Mouse (Mus musculus) erythroid progenitor cell, adult 5-6 weeks (primary cell): Measurements from ENCODE around the gene Lbh. TPM values are rescaled to one million over a fixed set of nuclear protein-coding genes. Genes with fewer than 3 reads are reported as not detected.

Source experiments
- ATAC-seq: replicated peaks from 2 replicates; pipeline ENCODE4 v1.8.0; 2016; ENCODE audit warnings: moderate number of reproducible peaks, mild to moderate bottlenecking, moderate TSS enrichment, inconsistent platforms; ENCODE audit not compliant: poor library complexity, low FRiP score, severe bottlenecking
- total RNA-seq, 2 experiments: library from RNA; stranded (forward) in 1 of 2; stranded (reverse) in 1 of 2; fragments of 150-400 nt in 1 of 2; fragments of 186-747, 209-891 nt in 1 of 2; gene quantifications; 2 replicates each; pipeline versions ENCODE4 v1.2.3 to v1.2.4; 2015 to 2017; ENCODE audit warnings: low replicate concordance in 2 of 2

The Lbh gene
- total RNA-seq, 2 experiments from 2014 or later = 3.0 to 14.3 TPM

DNA sequence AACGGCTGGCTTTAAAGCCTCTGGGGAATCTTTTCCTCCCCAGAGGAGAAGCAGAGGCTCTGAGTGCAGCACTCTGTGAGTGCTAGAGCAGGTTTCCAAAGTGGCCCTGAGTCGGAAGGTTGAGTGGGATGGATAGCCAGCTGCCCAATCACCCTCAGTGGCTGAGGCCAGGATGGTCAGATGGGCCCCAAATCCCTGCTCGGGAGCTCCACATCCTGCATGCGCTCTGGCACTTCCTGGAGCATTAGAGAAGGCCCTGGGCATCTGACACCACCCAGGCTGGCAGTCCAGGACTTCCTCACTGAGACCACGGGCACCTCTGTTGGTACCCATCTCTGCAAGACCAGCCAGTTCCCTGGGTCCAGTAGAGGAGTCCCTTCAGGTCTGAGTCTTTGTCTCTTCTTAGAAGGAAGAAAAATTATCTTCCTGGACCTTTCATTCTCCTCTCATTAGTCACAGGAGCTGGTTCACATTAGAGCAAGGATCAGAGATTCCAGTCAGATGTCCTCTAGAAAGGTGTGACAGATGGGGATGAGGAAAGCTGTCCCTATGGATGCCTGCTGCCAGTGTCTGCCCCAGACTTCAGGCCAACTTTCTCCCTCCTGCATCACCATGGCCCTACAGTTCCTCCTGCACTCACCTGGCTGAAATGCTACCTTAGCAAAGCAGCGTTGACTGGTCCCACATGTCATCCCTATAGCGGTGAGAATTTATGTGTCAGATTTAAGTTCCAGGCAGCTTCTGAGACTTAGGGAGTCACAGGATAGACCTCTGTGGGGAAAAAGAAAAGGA, 8.8 kb upstream of the Lbh start:
- no peak for ATAC-seq

DNA sequence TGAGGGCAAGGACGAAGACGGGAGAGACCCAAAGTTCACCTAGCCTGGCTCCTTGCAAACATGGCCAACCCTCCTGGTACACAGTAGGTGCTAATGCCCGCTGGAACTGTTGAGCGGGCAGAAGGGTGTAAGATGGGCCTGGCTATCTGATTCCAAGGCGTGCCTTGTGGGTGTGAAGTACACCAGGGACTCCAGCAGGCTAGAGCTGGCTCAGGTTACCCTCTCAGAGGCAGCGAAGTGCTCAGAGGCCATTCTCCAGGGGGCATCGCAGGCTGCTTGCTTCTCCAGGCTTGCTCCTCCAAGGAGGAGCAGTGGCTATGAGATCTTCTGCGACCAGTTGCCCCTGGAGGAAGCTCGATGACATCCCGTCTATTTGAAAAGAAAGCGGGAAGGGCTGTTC, 6.8 kb upstream of the Lbh start:
- no peak for ATAC-seq

DNA sequence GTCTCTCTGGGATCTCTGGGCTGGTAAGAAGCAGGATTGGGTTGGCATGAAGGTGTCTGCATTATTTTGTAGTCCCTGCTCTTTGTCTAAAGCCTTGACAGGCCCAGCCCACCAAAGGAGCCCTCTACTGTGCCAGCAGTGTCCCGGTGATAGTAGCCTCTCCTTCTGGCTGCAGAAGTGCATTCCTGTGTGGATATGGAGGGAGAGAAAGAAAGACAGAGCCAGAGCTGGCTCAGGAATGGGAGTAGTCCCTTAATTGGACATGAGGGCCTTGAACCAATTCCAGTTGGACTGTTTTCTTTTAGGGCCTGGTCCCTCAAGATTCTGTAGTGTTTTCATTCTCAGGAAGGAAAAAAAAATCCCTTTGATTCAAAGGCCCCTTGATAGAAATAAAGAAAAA, 6.4 kb upstream of the Lbh start:
- ATAC-seq = no peak

DNA sequence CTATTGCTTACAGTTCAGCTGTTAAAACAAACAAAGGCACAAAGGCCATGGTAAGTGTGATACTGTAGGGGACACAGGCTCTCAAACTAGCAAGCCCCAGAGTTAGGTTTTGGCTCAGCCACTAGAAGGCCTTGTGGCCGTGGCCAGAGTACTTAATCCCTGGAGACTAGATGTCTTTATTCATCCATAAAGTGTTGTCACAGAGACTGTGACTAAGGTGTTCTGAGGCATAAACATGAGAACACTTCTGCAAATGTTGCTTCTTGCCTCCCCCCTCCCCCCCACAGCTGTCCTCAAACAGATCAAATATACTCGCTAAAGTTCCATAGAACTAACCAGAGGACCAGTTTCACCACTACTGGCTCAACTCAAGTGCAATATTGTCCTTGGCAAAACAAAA, 4.0 kb upstream of the Lbh start:
- ATAC-seq = no peak

DNA sequence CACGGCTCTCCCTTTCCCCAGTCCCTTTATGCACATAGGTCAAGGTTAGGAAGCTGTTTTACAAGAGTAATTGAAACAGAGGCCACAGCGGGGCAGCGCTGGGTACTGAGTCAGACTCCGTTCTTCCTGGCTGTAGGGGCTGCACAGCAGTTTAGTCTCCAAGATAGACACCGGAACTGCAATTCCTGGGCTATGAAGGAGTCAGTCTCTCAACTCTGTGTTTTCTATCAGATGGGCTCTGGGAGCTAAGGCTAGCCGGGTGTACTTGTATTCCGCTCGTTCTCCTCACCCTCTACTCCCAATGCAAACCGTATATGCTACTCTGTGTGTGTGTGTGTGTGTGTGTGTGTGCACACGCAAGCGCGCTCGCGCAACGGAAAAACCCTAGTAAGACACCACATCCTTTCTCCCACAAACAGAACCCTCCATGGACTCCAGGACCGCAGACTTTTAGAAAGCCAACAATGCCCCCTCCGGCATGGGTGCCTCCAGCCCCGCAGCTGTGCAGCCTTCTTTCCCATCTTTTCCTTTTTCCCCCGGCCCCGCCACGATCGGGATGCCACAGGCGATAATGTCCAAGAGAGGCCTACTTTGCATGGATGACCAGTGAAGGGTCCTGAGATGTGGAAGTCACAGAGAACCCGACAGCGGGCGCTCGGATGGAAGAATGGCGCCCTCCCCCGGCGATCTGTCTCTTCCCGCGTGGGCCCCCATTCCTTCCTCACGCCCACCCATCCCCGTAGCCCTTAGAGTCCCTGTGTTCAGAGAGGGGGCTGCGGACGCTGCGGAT, 669 bp upstream of the Lbh start:
- no peak for ATAC-seq

DNA sequence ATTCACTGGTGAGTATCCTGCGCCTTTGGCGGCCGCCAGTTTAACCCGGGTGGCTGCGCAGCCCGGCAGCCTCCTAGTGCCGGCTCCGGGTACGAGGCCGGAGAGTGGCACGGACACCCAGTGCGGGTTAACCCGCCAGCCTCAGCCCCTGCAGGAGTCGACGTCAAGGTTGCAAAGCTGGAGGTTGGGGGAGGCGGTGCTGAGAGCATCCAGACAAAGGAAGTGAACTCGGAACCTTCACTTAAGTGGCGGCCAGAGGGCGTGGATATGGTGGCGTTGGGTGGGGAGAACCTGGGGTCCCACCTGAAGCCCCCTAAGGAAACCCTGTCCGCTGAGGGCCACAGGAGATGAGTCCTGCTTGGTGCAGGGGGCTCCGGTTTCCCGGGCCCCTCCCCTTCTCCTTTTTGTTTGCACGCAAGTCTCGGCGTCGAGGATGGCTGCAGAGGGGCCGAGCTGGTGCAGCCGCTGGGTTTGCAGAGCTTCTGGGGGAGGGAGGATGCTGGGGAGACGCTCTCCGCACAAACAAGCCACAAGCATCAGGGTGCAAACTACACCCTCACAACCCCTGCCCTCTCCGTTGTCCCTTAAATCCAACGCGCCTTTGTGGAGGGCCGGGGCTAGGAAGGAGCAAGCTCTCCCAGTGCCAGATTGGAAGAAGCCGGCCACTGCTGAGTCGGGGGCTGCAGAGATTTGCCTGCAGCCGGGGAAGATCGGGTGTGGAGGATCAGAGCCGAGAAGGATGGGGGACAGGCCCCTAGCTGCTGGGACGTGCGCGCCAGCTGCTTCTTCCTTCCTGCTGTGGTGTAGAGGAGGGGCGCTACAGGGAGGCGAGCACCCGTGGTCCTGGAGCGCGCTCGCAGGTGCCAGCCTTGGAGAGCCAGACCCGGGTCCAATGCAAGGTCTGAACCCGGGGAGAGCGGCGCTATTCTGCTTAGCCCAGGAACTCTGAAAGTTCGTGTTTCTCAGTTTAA, 751 bp downstream of the Lbh start:
- no peak for ATAC-seq

DNA sequence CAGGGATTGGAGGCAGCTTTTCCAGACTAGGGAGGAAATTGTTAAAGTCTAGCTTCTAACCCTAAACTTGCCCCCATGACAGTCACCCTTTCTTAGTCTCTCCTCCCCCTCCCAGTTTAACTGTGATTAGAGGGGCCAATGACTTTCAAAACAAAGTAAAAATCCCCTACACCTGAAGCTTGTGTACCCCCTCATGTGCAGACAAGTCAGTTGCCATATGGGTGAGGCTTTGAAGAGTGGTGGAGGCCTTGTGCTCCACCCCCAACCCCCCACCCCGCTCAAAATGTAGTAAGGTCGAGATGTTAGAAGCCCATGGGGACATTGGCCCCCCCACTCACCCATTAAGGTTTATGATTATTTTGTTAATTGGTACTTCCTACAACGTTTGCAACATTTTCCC, 1.5 kb downstream of the Lbh start:
- ATAC-seq = no peak

DNA sequence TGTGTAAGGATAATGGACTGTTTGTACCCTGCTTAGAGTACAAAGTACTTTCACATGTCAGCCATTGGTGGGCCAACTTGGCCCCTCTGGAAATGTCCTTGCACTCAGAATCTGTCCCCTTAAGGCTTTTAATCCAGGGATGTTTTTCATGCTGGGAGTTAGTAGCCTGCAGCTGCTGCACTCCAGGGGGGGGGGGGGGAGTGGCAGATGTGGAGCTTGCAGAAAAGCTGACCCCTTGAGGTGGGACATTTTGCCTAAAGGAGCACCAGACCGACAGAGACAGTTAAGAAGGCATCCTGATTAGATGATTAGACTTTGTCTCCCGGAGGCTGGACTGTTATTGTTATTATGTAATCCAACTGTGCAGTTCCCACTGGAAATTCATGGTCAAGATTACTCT, 2.3 kb downstream of the Lbh start:
- ATAC-seq = no peak

DNA sequence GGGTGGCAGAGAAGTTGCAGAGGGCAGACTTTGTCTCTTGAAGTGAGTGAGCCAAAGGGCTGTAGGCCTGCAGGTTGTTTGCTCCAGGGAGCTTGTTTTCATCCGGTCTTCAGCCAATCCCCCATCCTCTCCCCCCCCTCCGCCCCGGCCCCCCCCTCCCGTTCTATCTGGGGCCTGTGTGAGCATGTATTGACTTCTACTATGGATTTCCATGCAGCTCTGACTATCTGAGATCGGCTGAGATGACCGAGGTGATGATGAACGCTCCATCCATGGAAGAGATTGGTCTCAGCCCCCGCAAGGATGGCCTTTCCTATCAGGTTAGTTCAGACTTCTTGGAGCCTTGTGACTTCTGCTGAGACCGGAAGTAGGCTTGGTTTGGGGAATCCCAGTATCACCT, 2.9 kb downstream of the Lbh start:
- no peak for ATAC-seq

DNA sequence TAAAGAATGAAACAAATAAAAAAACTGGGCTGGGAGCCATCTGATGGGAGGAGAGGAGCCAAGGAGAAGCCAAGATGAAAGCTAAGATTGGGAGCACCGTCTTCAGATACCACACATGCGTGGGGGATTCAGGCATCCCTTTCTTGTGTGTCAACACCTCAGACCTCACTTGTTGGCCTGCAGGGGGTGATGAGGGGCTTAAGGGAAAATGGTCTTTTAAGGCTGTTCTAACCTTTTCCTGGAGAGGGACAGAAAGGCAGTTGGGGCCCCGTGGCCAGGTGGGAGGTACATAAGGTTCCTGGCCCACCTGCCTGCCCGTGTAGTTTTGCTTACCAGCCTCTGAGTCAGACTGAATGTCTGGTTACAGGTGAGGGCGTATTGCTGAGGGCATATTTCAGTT, 4.1 kb downstream of the Lbh start:
- no peak for ATAC-seq

DNA sequence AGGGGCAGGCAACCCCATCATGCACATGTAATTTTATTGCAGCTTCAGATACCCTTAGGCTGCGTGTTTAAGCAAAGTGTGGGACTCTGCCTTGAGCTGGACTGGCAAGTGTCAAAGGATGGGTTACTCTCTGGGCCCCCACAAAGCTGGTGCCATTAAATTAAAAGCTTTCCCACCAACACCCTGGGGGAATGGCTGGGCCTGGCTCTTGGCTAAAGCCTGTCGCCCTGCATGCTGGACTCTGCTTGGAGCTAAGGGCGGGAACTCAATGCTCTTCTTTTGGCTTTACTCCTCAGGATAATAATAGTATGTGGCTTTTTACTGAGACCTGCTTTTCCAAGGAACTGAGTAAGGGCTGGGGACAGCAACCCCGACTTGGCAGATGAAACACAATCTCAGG, 5.2 kb downstream of the Lbh start:
- no peak for ATAC-seq

DNA sequence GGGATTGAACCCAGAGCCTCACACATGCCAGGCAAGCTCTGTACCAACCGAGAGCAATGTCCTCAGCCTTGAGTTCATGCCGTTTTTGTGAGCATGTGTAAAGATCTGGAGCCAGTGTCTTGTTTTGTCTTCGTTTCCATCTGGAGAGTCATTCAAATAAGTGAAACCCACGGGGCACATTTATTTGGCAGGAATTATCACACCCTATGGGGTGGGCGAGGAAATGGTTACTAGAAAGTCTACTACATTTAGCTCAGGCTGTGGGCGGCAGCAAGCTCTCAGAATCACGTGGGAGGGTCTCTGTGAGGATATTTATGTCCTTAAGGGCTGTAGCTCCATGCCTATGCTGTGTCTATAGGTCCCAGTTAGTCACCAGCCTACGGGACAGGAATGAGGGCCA, 6.2 kb downstream of the Lbh start:
- ATAC-seq = no peak

DNA sequence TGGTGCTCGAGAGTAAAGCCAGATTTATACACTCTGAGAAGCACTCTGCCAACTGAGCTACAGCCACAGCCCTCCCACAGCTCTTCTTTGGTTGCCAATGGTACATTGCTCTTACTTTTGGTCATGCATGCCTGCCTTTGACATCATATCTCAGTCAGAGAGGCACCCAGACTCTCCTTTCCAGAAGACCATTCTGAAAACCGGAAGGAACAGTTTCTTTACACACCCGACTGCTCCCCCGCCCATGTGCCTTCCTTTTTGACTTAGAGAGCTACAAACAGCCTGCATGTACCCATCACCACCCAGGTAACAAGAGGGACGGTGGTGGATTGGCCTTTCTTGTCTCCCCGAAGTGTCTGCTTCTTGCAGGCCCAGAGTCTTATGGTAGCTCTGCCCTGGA, 7.0 kb downstream of the Lbh start:
- no peak for ATAC-seq

DNA sequence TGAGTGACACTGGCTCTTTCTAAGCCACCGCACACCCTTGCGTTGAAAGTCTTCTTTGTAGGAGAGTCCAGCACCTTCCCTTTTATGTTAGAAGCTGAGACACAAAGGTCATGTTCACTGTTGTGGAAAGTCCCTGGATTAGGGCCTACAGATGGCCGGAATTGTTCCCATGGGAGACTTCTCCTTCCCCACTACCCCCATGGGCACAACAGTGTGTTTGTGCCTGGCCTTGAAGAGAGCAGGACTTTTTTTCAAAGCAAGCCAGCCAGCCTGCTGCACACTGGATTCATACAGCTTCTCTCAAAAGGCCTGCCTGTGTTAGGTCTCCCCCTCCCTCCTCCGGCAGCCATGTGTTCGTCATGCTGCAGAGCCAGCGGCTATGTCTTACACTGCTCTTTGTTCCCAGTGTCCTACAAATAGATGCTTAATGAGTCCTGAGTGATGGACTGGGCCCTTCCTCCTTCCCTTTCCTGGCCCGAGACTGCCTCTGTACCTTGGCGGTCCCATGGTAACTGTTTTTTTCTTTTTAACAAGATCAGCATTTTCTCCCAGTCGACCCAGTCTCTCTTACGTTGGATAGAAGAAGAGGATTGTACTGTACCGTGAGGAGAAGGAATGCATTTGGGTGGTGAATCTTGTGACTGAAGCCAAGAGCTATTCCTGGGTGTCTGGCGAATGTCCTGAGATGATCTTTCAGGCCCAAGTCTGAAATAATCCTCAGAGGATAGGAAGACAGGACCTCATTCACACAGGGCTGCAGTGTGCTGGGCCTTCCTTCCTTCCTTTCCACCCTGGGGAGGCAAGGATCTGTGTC, 7.9 kb downstream of the Lbh start:
- ATAC-seq = no peak

DNA sequence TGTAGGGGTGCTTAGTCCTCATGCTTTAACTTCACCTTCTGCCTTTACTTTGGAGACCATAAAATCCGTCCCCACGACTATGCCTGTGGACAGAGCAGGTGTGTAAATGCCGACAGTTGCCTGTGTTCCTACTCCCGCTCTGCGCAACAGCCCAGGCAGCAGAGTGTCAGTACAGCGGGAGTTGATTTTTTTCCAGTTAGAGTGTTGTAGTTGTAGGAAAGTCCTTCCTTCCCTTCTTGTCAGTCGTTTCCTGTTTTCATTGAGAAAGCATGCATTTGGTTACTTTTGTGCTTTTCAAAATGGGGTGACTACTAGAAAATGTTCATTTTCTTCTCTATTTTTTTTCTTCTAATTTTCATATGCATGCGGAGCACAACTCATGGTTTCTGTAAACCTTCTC, 8.9 kb downstream of the Lbh start:
- ATAC-seq = no peak

DNA sequence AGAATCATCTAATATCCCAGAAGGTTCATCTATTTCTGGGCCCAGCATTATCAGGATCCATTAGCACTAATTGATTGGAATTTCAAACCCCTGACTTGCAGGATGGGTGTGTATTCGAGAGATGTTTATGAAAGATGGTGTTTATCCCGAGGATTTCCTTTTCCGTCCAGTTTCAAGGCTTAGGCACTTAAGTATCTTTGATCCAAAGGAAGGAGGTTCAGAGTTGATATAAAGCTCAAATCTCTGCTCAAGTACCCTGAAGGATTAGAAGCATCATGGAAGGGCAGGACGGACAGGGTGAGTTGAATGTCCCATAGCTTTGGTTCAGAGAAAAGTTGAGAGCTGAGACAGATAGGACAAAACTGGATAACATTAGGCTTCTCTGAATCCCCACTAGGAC, 15.0 kb downstream of the Lbh start:
- ATAC-seq = no peak

DNA sequence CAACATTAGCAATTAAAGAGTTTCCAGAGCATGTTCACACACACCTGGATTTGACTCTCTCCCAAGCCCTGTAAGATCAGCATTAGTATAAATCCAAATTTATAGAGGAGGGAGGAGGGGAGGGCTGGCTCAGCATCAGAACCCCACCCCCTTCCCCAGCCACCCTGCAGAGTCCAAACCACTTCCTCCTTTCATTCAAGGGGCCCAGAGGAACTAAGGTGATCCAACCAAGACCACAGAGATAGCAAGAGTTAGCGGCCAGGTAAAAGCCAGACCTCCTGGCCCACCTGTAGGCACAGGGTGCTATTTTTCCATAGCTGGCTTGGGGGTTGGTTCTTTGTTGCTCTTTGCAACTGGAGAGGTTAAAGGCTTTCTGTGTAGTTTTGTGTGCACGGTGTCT, 16.0 kb downstream of the Lbh start:
- ATAC-seq = no peak

DNA sequence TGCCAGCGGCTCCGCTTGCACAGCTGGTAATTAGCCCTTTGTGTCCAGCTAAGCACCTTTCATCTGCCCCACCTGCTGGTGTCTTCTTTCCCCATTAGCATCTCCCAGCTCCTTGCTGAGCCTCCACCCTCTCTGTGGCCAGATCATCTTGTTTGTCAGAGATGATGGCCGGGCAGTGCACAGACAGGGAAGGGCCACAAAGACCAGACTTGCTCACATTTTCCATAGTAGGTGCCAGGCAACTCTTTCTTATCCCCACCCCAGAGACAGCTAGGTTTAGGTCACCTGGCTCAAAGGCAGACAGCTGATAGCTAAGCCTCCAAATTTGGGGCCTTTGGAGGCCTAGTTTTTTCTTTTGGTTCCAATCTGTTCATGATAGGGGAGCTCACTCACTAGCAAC, 16.5 kb downstream of the Lbh start:
- no peak for ATAC-seq

DNA sequence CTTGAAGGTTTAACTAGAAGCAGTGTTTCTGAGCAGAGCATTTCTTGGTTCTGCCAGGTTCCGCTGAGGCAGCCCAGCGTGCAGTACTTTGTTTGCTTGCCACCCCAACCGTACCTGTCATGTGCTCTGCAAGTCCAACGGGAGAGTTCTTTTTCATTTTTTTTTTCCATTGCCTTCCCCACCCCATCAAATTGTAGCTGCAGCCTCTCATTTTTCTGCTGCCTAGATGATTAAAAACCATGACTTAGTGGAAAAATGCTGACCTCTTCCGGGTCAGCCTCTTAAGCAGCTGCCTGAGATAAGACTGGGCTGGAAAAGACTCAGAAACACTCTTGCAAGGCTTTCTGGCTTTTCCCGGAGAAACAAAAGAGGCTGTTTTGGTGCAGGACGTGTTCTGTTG, 17.8 kb downstream of the Lbh start:
- no peak for ATAC-seq

DNA sequence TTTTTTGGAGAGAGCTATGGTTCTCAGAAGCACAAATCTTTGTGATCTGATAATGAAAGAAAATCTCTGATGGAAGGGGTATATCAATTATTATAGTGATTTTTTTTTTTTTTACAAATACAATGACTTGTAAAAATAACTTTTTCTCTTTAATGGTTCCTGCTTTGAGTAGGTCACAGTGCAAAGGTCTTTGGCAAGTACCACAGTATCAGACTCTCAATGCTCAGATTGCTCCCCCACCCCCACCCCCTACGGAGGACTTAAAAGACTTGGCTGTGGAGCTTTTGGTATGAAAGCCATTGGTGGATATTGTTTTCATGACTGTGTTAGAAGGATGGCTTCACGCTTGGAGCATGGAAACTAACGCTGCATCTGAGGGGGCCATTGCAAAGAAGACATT, 18.2 kb downstream of the Lbh start:
- no peak for ATAC-seq
